Mouse (Mus musculus) right cerebral cortex, postnatal 14 days (tissue): Measurements from ENCODE around the gene Sh3bp5.

Experiments
- DNase-seq: peaks from one replicate; pipeline ENCODE4 v3.0.0; 2022

Gene Sh3bp5

GRCm38 (mm10) chr14:31335765-31336164 is 100.1 kb downstream of the Sh3bp5 start:
- no peak for DNase-seq

DNA sequence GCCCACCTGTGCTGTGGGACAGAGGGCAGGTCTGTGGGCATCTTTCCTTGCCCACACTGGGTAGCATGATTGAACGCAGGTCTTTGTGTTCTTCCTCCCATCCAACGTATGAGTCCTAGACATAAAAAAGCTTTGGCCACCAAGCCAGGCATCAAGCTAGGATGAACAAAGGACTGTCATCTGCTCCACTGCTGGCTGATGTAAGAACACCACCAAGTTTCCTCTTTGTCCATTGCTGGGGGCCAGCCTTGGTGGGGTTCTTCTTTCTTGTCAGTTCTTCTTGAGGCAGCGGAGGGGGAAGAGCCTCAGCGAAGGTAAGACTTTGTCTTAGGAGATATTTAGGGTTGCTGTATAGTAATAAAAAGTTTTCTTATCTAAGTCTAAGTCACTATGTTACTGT is 104.9 kb downstream of the Sh3bp5 start:
- DNase-seq = no peak

- DNase-seq = no peak
Observed at GRCm38 (mm10) chr14:31329741-31330140, 106.1 kb downstream of the Sh3bp5 start.

DNA sequence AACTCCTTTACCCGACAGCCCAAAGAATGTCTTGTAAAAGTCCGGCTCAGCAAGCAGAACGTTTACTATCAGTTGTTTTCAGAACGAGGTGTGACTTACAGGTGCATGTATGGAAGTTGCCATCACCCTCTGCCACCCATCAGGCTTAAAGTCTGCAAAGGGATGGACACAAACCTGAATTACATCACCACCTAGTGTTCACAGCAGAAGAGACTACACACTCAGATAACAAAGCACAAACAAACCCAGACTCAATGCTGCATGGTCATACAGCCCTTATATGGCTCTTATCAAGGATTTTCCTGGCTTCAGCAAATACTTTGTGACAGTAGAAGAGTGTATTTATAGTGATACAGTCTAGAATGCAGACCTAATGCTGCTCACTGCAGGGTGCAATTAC is 108.2 kb downstream of the Sh3bp5 start:
- DNase-seq = no peak

GRCm38 (mm10) chr14:31327196-31327595 is 108.7 kb downstream of the Sh3bp5 start:
- DNase-seq = no peak

GRCm38 (mm10) chr14:31326770-31327169 is 109.1 kb downstream of the Sh3bp5 start:
- no peak for DNase-seq

DNA sequence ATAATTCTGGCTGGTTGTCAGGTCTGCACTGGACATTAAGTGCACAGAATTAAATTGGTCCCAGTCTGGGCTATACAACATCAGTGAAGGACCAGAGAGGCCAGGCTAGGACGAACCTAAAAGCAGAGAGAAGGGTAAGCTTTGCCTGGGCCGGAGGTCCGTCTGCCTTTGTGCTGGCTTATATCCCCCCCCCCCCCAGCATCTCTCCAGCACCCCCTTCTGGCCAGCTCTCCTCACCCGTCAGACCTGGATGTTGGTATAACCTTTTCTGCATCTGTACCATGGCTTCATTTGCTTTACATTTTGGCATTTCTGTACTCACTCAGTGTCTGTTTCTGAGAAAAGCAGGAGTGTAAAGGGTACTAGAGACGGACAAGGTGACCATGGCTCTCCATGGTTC is 110.3 kb downstream of the Sh3bp5 start:
- DNase-seq = no peak

- no peak for DNase-seq
Observed at GRCm38 (mm10) chr14:31324851-31325250, 111.0 kb downstream of the Sh3bp5 start.

DNA sequence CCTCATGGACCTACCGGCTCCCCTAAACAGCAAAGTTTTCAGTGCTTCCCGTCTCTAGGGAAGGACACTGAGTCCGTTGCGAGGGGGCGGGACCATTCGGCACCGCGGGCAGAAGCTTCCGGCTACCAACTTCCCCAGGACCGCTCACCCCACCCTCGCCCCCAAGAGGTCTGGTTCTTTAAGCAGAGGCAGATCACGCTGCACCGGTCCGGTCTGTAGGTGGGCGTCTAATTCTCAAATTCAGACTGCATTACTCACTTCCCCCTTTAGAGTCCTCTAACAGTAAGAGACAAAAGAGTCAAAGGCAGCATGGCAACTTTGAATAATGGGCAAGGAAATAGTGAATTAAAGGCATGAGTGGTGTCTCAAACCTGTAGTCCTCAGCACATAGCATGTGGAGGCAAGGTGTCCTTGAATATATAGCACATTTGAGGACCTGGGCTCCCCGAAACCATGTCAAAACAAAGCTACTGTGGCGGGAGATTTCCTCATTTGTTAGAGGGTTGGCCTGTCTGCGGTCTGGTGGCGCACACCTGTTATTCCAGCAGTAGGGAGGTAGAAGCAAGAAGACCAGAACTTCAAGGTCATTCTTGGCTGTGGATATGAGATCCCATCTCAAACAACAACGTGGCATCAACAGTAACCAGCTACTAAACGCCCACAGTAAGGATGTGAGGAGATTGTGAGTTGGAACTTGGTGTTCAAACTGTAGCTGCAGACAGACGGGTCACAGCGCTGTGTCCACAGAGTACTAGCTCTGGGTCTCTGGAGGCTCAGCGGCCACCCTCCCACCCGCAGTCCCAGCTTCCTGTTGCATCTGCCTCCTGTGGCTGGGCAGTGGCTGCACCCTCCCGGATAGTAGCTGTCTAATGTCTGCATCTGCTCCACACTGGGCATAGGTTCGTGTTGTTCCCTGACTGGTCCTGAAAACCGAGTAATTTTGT is 111.8 kb downstream of the Sh3bp5 start, which contains the start of gene Dnah1:
Gene Dnah1, minus strand, starts transcription at position 48 of the 944 bp plus-strand sequence.
- peak; percentile 33 for DNase-seq

- DNase-seq = no peak
Observed at GRCm38 (mm10) chr14:31323189-31323588, 112.7 kb downstream of the Sh3bp5 start.

- DNase-seq = no peak
Observed at GRCm38 (mm10) chr14:31322191-31322590, 113.7 kb downstream of the Sh3bp5 start.

DNA sequence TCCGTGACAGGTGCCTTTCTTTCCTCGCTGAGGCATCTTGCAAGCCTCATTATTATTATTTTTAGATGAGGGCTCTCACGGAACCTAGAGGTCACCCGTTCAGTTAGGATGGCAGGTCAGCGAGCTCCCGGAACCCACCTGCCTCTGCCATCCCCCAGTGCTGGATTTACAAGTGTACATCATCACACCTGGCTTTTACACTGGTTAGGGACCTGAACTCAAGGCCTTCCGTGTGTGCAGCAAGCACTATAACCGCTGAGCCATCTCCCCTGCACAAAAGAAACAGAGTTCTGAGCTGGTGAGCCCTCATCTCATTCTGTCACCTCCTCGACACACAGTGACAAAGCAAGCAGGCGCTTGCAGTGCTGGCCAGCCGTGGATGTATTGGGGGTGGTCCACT is 114.7 kb downstream of the Sh3bp5 start:
- no peak for DNase-seq

DNA sequence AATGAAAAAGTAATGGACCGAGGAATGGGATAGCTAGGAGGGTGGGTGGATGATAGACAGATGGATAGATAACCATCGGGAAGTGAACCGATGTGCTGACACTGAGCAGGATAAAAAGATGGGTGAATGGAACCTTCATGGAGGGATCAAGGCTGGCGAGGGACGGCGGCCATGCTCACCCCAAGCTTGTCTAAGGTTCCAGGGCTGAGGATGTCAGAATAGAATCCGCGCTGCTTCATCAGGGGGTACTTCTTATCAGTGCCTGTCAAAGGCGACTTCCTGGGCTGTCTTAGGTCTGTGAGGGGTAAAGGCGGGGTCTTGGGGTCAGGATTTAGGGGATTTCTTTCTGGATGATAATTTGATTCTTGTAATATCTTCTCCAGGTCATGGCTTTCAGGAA is 116.3 kb downstream of the Sh3bp5 start:
- no peak for DNase-seq

GRCm38 (mm10) chr14:31317754-31318153 is 118.1 kb downstream of the Sh3bp5 start:
- no peak for DNase-seq

DNA sequence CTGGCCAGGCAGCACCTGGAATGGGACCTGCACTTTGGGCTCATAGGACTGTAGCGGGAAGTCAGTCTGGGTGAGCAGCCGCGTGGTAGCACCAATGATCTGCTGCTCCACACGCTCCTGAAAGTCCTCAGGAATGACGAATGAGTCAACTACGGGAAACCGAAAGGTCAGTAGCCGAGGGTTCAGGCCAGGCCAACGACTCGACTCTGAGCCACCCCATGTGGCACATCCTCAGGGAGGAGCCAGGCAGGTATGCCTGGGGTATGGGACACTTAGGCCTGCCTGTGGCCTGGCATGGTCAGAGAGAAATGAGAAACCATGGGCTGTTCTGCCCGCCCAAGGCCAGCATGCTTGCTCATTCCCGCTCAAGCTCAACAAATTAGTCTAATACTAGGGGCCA is 119.3 kb downstream of the Sh3bp5 start:
- no peak for DNase-seq

GRCm38 (mm10) chr14:31313192-31313591 is 122.7 kb downstream of the Sh3bp5 start:
- no peak for DNase-seq
